Mouse (Mus musculus): ENCODE measurements around the gene Gabpb2.

- TF ChIP-seq POLR2A (IDR thresholded peaks at IDR 0.05; ENCODE audit: low read depth, low read length), result no peak
- no peak for TF ChIP-seq CTCF (IDR thresholded peaks at IDR 0.05; ENCODE audit: borderline replicate concordance, insufficient read depth, low read length)
Measured at GRCm38 (mm10) chr3:95223041-95223440, 5.3 kb upstream of the Gabpb2 start.

All from embryonic fibroblast, embryonic 13.5 days (primary cell).